Mouse (Mus musculus) lung, postnatal 4 days (tissue): ENCODE results near the gene Gm28372.
"Not testable (repeated sequence)": the region's sequence is repeated elsewhere in the genome, so short reads cannot be mapped to it uniquely, and the experiment has no call there.

Source experiments
- DNase-seq, 2 experiments: peaks; one replicate each; pipeline ENCODE4 v3.0.0; 2021

Gm28372 gene

DNA sequence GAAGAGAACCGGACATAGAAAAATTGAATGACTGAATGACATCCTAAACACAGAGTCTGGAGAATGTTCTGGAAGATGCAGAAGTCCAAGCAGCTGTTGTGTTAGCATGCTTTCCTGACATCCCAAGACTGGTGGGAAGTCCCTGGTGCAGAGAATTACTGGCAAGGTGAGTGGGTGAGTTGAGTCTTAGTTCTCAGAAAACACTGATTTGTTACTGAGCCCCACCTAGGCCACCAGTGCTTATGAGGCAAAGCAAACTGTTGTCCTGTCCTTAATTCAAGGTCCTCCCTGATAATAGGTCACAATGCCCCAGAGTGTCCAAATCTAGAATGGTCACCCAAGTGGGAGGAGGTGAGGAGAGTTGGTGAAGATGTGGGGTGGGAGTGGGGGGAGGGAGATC is at the start of gene Gm28372, which contains the start of gene 1700020A23Rik:
Gm28372 (plus strand) TSS at position 301 of the 400 bp plus-strand sequence.
1700020A23Rik (plus strand) TSS at position 321 of the 400 bp plus-strand sequence.
- DNase-seq: no peak

- no peak for DNase-seq
These were observed 47.5 kb upstream of the Gm28372 start for GRCm38 (mm10) chr2:130357551-130357950.

GRCm38 (mm10) chr2:130358852-130359251 is 46.2 kb upstream of the Gm28372 start:
- DNase-seq: no peak

- peak; percentile 46 to 60 for DNase-seq
These were observed 42.5 kb upstream of the Gm28372 start for GRCm38 (mm10) chr2:130362511-130363026.

- peak; percentile 23 to 41 for DNase-seq
These were observed 39.6 kb upstream of the Gm28372 start for GRCm38 (mm10) chr2:130365211-130366094.

GRCm38 (mm10) chr2:130367386-130367785 is 37.7 kb upstream of the Gm28372 start:
- no peak for DNase-seq

DNA sequence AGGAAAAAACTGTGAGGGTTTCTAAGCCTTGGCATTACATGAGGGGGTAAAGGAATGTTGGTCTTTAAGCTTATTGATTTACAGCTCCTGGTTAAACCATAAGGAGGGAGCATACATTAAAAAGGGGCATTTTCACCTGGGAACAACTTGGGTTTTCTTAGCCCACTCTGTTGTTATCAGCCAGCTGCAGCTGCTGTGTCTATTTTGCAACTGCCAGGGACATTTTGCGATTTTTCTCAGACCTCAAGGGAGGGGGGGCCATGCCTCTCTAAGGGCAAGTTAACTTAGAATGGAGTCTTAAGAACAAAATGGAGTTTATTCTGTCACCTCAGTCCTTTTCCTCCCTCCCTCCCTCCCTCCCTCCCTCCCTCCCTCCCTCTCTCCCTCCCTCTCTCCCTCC is 32.0 kb upstream of the Gm28372 start:
- not testable (repeated sequence) for DNase-seq

- no peak for DNase-seq
These were observed 30.1 kb upstream of the Gm28372 start for GRCm38 (mm10) chr2:130374951-130375350.

DNA sequence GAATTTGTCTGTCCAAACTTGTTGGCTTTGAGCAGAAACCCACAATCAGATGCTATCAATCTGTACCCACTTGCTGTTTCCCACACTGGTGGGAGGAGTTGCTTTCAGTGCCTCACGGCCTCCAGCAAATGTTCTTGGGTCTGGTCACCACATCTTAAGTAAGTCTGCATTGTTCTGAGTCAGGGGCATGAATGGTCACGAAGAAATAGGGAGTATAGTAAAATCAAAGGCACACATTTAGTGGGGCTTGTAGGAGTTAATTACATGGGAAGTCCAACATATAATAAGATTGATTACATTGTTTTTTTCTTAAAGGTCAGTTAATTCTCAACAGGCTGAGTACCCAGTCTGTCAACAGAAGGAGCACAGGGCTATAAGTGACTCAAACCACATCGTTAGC is 21.8 kb upstream of the Gm28372 start:
- no peak for DNase-seq

GRCm38 (mm10) chr2:130383895-130384294 is 21.1 kb upstream of the Gm28372 start:
- no peak for DNase-seq

DNA sequence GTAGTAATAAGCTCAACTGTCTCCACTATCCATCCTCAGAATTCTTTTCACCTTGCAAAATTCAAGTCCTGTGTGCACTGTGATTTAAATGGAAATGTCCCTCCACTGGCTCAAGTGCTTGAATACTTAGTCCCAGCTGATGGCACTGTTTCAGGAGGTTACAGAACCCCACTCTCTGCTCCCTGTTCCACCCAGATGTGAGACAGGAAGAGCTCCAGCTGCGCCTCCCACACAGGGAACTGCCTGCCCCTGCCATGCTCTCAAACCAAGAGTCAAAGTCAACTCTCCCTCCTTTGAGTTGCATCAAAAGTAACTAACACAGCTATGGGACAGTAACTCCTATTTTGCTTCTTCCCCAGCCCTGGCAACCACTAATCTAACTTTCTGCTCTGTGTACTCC is 18.8 kb upstream of the Gm28372 start:
- peak in 1 of 2 experiments; percentile 50 for DNase-seq

DNA sequence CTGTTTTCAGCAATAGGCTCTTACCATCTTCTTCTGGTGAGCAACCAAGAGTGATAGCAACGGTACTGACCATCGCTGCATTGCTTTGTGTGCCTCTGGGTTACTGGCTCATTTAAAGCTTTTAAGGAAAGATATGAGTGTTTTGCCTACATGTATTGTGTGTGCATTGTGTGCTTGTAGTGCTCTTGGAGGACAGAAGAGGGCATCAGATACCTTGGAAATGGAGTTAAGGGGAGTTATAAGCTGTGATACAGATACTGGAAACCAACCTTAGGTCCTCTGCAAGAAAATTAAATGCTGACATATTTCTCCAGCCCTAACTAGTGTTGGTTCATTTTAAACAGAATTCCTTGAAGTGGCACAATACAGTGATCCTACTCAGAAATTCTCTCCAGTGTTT is 16.2 kb upstream of the Gm28372 start:
- no peak for DNase-seq

DNA sequence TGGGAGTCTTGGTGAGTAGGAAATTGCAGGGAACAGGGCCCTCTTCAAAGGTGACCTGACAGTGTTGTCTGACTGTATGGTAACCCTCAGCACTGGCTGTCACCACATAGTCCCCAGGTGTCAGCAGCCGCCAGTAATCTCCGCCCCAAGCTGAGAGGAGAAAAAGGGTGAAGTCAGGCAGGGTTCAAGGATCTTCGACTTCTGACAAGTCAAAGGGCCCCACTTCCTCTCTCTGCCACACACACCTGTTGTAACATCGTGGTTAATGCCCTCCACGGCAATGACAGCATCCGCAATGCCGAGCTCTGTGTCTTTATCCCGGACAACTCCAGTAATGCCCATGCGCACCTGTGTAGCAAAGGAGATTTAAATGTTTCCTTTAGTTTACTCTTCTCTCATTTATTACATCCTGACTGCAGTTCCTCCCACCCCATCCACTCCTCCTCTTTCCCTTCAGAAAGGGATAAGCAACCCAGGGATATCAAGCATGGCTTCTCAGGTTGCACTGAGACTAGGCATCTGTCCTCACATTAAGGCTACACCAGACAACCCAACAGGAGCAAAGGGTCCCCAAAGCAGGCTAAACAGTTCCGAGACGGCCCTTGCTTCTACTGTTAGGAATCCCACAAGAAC is 13.9 kb upstream of the Gm28372 start:
- DNase-seq: no peak

GRCm38 (mm10) chr2:130392836-130393235 is 12.2 kb upstream of the Gm28372 start:
- no peak for DNase-seq

GRCm38 (mm10) chr2:130395696-130396095 is 9.3 kb upstream of the Gm28372 start:
- DNase-seq: no peak

- peak; percentile 19 to 56 for DNase-seq
These were observed 7.7 kb upstream of the Gm28372 start, which contains the start of gene Cpxm1 for GRCm38 (mm10) chr2:130397186-130397985. Gene Cpxm1 (minus strand): TSS chr2:130397574.

- DNase-seq: no peak
These were observed 6.9 kb upstream of the Gm28372 start for GRCm38 (mm10) chr2:130398091-130398490.

DNA sequence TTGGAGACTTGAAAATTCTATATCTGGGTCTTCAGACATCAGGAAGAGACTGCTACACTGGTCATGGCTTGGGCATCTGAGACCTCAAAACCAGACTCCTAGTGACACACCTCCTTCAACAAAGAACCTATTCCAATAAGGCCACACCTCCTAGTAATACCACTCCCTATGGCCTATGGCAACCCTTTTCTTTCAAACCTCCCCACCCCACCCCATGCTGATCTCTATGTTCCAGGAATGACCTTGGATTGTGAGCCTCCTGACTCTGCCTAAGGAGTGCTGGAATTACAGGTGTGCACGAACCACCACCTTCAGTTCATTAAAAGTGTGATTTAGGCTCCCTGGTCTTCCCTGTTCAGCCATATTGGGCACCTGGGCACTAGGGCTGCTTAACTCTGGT is 5.0 kb upstream of the Gm28372 start:
- no peak for DNase-seq

GRCm38 (mm10) chr2:130401891-130402290 is 3.1 kb upstream of the Gm28372 start:
- no peak for DNase-seq

GRCm38 (mm10) chr2:130406178-130406577 is 1.1 kb downstream of the Gm28372 start, which contains the start of gene Tmem239:
Gene Tmem239 (plus strand): TSS chr2:130406478.
- no peak for DNase-seq

DNA sequence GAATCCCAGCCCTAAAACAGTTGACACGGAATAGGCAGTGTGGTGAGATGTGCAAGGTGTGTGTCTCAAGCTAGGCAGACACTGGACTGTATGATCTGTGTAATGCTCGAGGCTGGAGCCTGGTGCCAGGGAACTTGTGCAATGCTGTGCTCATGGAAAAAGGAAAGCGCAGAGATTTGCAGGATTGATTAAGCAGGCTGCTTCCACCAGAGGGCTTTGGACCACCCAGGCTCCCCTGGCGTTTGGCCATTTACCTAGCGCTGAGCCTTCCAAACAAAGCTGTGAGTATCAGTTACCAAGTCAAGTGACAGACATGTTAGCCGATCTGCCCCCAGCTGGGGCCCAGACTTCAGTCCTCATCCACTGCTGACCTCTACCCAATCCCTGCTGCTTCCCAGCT is 3.2 kb downstream of the Gm28372 start:
- DNase-seq: no peak
